Mouse (Mus musculus): ENCODE measurements around the gene Dffa. TPM values are rescaled to one million over a fixed set of nuclear protein-coding genes. Genes with fewer than 3 reads are reported as not detected.

Gene Dffa
- polyA plus RNA-seq, 1 experiment from 2014 or later = 17.7 TPM

DNA sequence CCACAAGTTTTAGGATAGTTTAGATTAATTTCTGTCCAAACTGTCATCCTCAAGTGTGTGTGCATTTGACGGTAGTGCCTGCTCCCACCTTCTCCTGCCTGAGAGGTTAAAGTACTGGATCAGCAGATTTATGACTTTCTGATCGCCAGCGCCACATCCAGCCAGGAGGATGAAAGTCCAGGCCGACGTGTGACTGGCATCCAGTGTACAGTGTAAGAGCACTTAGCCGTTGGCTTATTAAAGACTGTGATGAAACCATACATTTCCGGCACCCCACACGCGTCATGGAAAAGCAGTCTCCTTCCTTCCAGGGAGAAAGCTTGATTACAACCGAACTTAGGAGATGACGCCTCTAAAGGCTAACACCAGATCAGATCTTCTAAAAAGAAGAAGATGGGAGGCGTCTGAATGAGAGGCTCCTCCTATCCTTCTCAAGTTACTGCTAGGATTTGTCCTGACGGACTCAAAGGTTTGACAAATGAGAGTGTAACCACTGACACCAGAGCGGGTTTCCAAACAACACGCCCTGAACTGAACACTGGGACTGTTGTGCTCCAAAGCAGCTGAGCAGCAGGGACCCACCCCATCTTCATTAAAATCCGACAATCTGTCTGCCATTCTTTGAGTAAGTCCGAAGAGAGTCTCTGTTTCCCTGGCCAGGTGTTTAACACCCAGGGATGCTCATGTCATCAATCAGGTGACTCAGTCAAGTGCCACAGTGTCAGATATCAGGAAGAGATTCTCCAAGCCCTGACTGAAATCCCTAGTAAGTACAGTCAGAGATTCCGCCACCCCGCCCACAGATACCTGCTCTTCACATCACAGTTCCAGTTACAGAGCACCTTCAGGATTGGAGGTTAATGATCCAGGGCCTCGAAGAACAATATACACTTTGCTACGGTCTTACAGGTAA lies 41.3 kb upstream of the Dffa start:
- H3K27me3 ChIP-seq (ENCODE audit: control insufficient read depth, insufficient read depth, low read length) = no peaks in the 10 kb centered on the region
- no peak overlapping the region for H3K4me2 ChIP-seq (ENCODE audit: low read length)
- no peak for ATAC-seq (ENCODE audit: low FRiP score, low TSS enrichment)
- no peak for DNase-seq
- H3K9me3 ChIP-seq (ENCODE audit: control insufficient read depth, low read length) = no peaks in the 10 kb centered on the region
- no peak overlapping the region for H3K4me3 ChIP-seq (replicated peaks; ENCODE audit: low read depth, low read length)
- H3K36me3 ChIP-seq (ENCODE audit: control insufficient read depth, insufficient read depth, low read length) = 0 out of 2 replicates have a peak, but pooled peaks cover 3% of the 10 kb centered on the region
- no peak overlapping the region for H3K27ac ChIP-seq (replicated peaks; ENCODE audit: low read depth, low read length)
- peaks cover 29% of the 10 kb centered on the region for H3K4me1 ChIP-seq (ENCODE audit: control insufficient read depth, insufficient read depth, low read length)
- WGBS = 66% methylated on average over 21 of the region's 21 CpGs
- no peak overlapping the region for H3K9ac ChIP-seq (replicated peaks; ENCODE audit: low read length)

DNA sequence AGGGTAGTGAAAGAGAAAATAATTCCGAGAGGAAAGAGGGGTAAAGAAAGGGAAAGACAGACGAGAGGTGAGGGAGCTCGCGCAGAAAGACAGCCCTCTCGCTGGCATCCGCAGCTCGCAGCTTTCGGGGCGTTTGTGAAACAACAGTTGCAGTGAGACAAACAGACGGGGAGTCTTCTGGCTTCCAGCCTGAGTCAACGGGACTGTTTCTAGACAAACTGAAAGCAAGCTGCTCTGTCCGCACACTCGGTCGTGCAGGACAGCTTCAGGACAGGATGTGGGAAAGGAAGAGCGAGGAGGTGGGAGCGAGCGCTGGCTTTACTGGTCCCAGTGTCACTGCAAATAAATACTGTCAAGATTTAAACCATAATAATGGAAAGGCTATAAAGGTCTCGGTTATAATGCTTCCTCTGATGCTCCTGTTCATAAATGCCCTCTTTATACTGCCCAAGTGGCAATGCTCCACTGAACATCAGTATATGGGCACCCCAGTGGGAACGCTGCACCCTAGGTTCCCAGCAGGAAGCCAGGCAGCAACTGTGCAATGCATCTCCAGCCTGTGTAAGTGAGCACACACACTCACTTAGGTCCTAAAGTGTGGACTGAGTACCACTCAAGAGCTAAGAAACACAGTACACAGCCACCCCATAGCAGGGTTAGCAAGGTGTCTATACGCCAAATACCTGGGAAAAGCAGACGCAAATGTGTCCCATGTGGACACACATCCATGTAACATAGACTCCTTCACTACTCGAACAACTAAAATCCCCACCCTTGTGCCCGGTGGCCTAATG lies 39.7 kb upstream of the Dffa start:
- Histone ChIP-seq H3K4me2 (ENCODE audit: low read length) (no peak overlapping the region), H3K9me3 (ENCODE audit: control insufficient read depth, low read length) (no peaks in the 10 kb centered on the region), H3K27me3 (ENCODE audit: control insufficient read depth, insufficient read depth, low read length) (no peaks in the 10 kb centered on the region), H3K36me3 (ENCODE audit: control insufficient read depth, insufficient read depth, low read length) (0 out of 2 replicates have a peak, but pooled peaks cover 3% of the 10 kb centered on the region), H3K27ac (replicated peaks; ENCODE audit: low read depth, low read length) (no peak overlapping the region), H3K9ac (replicated peaks; ENCODE audit: low read length) (no peak overlapping the region), H3K4me3 (replicated peaks; ENCODE audit: low read depth, low read length) (no peak overlapping the region), H3K4me1 (ENCODE audit: control insufficient read depth, insufficient read depth, low read length) (peaks cover 21% of the 10 kb centered on the region; the same call in 1 of the 2 replicates)
- DNase-seq = no peak
- no peak for ATAC-seq (ENCODE audit: low FRiP score, low TSS enrichment)
- 89% methylated on average over 23 of the region's 23 CpGs for WGBS

DNA sequence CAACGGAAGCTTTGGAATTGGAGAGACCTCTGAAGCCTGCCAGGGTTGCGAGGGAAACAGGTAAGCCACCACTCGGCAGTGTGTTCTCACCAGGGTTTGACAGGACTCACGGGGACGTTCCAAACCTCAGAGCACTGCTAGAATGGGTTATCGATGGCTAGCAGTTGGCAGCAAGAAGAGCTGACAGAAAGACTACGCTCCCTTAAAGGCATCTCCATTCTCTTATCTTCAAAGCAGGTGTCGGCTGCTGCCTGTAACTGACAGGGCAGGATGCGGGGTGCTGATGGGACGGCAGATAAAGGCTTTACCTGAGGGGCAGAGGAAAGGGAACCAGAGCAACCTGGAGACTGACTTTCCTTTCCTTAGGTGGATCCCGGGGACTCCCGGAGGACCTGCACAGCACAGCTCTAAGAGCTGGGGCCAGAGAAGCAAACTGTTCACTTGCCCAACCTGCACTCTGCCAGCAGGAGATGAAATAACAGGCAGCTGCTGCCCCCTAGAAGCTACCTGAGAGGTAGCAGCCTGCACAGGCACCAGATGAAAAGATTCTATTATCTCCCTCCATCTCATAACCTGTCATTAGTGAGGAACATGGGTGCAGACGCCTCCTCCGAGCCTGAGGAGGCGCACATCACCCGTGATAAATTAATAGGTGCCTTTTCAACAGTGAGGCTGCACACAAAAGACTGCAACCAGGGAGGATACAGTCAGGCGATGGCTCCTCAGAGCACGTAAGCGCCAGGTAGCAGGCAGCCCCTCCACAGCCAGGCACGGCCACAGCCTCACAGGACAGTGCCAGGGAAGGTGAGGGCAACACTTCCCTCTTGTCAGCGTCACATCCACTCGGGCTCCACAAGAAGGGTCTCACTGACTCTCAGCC lies 37.0 kb upstream of the Dffa start:
- Histone ChIP-seq H3K4me3 (replicated peaks; ENCODE audit: low read depth, low read length) (no peak overlapping the region), H3K9me3 (ENCODE audit: control insufficient read depth, low read length) (no peaks in the 10 kb centered on the region), H3K36me3 (ENCODE audit: control insufficient read depth, insufficient read depth, low read length) (peaks cover 4% of the 10 kb centered on the region; the same call in 1 of the 2 replicates), H3K4me2 (ENCODE audit: low read length) (no peak overlapping the region), H3K27me3 (ENCODE audit: control insufficient read depth, insufficient read depth, low read length) (no peaks in the 10 kb centered on the region), H3K9ac (replicated peaks; ENCODE audit: low read length) (no peak overlapping the region), H3K27ac (replicated peaks; ENCODE audit: low read depth, low read length) (no peak overlapping the region), H3K4me1 (ENCODE audit: control insufficient read depth, insufficient read depth, low read length) (0 out of 2 replicates have a peak, but pooled peaks cover 4% of the 10 kb centered on the region)
- ATAC-seq (ENCODE audit: low FRiP score, low TSS enrichment) = peak; percentile 46; the same call in 1 of the 2 replicates
- 85% methylated on average over 22 of the region's 22 CpGs for WGBS
- DNase-seq = peak; percentile 71

GRCm38 (mm10) chr4:149075073-149075472 lies 28.9 kb upstream of the Dffa start:
- Histone ChIP-seq H3K27ac (replicated peaks; ENCODE audit: low read depth, low read length) (no peak overlapping the region), H3K27me3 (ENCODE audit: control insufficient read depth, insufficient read depth, low read length) (no peaks in the 10 kb centered on the region), H3K4me2 (ENCODE audit: low read length) (no peak overlapping the region), H3K9ac (replicated peaks; ENCODE audit: low read length) (no peak overlapping the region), H3K4me1 (ENCODE audit: control insufficient read depth, insufficient read depth, low read length) (no peaks in the 10 kb centered on the region), H3K4me3 (replicated peaks; ENCODE audit: low read depth, low read length) (no peak overlapping the region), H3K36me3 (ENCODE audit: control insufficient read depth, insufficient read depth, low read length) (peaks cover 22% of the 10 kb centered on the region), H3K9me3 (ENCODE audit: control insufficient read depth, low read length) (no peaks in the 10 kb centered on the region)
- DNase-seq (no peak), ATAC-seq (ENCODE audit: low FRiP score, low TSS enrichment) (no peak)
- 93% methylated on average over 13 of the region's 13 CpGs for WGBS

DNA sequence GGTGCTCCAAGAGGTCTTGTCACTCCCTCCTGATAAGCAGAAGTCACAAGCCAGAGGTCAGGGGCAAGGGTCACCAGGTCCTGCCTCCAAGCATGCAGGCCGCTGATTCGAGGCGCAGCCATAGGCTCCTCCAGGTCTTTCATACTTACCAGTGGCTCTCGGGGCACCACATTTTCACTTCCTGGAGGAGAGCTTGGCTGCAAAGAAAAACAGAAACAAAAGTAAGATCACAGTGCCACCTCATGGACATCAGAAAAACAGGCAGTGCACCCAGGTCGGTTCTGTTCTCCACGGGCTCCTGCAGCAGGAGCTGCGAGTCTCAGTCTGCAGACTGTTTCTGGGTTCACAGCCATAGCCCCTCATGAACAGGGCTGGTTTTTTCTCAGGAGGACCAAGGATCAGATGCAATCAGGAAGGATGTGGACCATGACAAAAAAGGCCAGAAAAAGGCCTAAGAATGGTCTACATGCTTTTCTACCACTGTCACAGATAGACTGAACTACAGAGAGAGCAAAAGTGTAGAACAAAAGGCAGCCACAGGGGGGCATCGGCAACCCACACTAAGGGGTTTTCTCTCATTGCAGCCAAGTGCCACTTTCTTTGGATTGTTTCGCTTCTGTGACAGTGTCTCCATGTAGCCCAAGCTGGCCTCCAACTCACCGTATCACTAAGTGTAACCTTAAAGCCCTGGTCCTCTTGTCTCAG lies 27.9 kb upstream of the Dffa start:
- Histone ChIP-seq H3K4me2 (ENCODE audit: low read length) (no peak overlapping the region), H3K4me1 (ENCODE audit: control insufficient read depth, insufficient read depth, low read length) (no peaks in the 10 kb centered on the region), H3K36me3 (ENCODE audit: control insufficient read depth, insufficient read depth, low read length) (peaks cover 22% of the 10 kb centered on the region), H3K27ac (replicated peaks; ENCODE audit: low read depth, low read length) (no peak overlapping the region), H3K27me3 (ENCODE audit: control insufficient read depth, insufficient read depth, low read length) (no peaks in the 10 kb centered on the region), H3K9me3 (ENCODE audit: control insufficient read depth, low read length) (no peaks in the 10 kb centered on the region), H3K9ac (replicated peaks; ENCODE audit: low read length) (0 out of 2 replicates have a peak overlapping the region, but pooled peaks have one; percentile 16), H3K4me3 (replicated peaks; ENCODE audit: low read depth, low read length) (no peak overlapping the region)
- DNase-seq (peak; percentile 88), ATAC-seq (ENCODE audit: low FRiP score, low TSS enrichment) (peak; percentile 70; the same call in 1 of the 2 replicates)
- WGBS = 27% methylated on average over 10 of the region's 10 CpGs

DNA sequence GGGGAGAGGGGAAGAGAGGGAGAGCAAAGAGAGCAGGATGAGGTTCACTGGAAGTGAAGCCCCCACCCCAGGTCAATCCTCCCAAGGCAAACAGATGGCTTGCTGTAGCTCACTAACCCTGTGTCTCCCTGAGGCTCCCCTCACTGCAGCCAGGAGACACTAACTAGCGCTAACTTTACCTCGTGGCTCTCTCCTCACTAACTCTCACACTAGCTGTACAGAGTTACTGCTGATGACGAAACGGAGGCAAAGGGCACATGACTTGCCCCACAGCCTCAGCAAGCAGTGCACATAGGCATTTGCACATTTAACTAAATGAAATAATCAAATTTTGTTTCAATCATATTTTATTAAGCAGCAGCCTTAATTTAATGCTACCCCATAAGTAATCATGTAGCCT lies 25.7 kb upstream of the Dffa start:
- Histone ChIP-seq H3K4me1 (ENCODE audit: control insufficient read depth, insufficient read depth, low read length) (no peaks in the 10 kb centered on the region), H3K4me3 (replicated peaks; ENCODE audit: low read depth, low read length) (no peak overlapping the region), H3K27me3 (ENCODE audit: control insufficient read depth, insufficient read depth, low read length) (no peaks in the 10 kb centered on the region), H3K9me3 (ENCODE audit: control insufficient read depth, low read length) (no peaks in the 10 kb centered on the region), H3K4me2 (ENCODE audit: low read length) (no peak overlapping the region), H3K9ac (replicated peaks; ENCODE audit: low read length) (no peak overlapping the region), H3K36me3 (ENCODE audit: control insufficient read depth, insufficient read depth, low read length) (peaks cover 9% of the 10 kb centered on the region), H3K27ac (replicated peaks; ENCODE audit: low read depth, low read length) (no peak overlapping the region)
- ATAC-seq (ENCODE audit: low FRiP score, low TSS enrichment) = no peak
- WGBS = 73% methylated on average over 4 of the region's 4 CpGs
- DNase-seq = no peak

DNA sequence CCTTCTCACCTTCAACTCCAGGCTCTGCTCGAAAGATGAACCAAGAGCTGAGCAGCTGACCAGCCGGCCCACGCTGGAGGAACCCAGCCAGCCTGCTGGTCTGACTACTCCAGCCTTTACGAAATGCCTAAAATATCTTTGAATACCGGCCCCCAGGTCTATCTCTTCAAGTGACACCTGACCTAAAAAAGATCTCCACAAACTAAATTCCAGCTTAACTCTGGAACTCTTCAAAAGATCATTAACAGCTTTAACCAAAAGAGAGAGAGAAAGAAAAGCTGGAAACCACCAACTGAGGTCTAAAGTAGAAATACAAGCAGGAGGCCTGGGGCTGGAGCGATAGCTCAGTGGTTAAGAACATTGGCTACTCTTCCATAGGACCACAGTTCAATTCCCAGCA lies 24.3 kb upstream of the Dffa start:
- H3K36me3 ChIP-seq (ENCODE audit: control insufficient read depth, insufficient read depth, low read length) = peaks cover 8% of the 10 kb centered on the region
- no peak overlapping the region for H3K4me3 ChIP-seq (replicated peaks; ENCODE audit: low read depth, low read length)
- no peaks in the 10 kb centered on the region for H3K9me3 ChIP-seq (ENCODE audit: control insufficient read depth, low read length)
- H3K27me3 ChIP-seq (ENCODE audit: control insufficient read depth, insufficient read depth, low read length) = no peaks in the 10 kb centered on the region
- no peaks in the 10 kb centered on the region for H3K4me1 ChIP-seq (ENCODE audit: control insufficient read depth, insufficient read depth, low read length)
- WGBS = 91% methylated on average over 6 of the region's 6 CpGs
- no peak overlapping the region for H3K27ac ChIP-seq (replicated peaks; ENCODE audit: low read depth, low read length)
- no peak overlapping the region for H3K9ac ChIP-seq (replicated peaks; ENCODE audit: low read length)
- H3K4me2 ChIP-seq (ENCODE audit: low read length) = no peak overlapping the region
- ATAC-seq (ENCODE audit: low FRiP score, low TSS enrichment) (no peak), DNase-seq (no peak)
